Mouse (Mus musculus) urinary bladder, postnatal 25 days (tissue): ENCODE data around the gene Obp2b.
"Not testable (repeated sequence)": the region's sequence is repeated elsewhere in the genome, so short reads cannot be mapped to it uniquely, and the experiment has no call there.

Source experiments
- DNase-seq: peaks from one replicate; pipeline ENCODE4 v3.0.0; 2022; ENCODE audit warnings: low spot score

The Obp2b gene

DNA sequence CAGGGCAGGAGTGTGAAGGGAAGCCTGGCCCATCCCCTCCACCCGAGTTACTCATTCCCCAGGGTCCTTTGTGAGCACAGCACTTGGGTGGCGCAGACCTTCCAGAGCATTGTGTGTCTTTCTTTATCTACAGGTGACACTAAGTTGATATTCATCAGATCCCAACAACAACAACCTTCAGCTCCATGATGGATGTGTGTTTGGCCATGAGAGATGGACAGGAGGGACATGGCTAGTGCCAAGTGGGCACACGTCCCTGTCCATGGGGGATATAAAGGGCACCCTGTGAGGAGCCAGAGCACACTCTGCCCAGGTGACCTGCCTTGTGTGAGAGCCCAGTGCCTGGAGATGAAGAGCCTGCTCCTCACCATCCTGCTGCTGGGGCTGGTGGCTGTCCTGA lies at the start of gene Obp2b:
TSS of gene Obp2b (plus strand) at position 301 of the 400 bp plus-strand sequence.
- DNase-seq, result not testable (repeated sequence)

DNA sequence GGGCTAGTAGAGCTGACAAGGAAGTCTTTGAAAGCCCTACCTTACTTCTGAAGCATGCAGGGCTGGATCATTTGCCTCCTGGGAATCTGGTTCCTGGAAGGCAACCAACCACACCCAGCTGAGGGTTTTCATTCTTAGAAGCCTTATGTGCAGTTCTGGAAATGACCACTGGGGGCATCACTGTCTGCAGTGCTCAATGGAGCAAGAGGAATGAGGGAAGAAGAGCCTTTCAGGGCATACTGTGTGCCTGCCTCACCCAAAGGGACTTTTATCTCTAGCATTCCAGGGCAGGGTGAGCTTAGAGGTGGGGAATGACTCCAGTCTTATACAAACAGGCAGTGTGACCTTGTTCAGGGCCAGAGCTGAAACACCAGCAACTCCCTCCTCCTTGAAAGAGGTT lies 42.2 kb upstream of the Obp2b start:
- DNase-seq, result peak; percentile 72

DNA sequence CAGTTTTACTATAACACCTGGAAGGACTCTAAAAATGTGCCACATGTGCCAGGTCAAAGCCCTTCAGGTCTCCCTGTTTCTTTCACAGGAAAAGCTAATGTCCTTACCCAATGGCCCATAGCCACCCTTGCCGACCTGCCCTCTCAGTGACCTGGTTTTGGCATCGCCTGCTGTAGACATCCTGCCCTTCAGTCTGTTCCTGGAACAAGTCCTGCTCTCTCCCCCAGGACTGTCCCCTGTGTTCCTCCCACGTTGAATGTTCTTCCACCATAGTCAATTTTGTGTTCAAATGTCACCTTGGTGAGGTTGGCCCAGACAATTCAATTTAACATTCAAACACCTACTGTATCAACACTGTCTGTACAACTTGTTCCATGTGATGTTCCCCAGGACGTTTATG lies 39.9 kb upstream of the Obp2b start:
- no peak for DNase-seq

DNA sequence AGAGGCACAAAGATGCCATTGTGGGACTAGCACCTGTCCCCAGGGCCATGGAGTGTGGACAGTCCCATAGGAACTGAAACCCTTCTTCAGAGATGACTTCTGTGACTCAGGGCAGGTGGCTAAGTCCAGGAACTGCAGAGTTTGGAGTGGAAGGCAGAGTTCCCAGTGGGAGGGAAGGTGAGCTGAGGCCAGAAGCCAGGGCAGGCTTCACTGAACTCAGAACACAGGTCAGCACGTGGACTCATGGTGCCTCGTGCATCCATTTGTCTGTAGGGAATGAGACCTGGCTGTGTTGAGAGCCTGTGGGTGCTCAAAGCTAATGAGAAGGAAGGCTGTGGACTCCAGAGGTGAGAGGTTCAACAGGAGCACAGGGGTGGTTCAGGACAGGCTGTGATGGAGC lies 38.1 kb upstream of the Obp2b start:
- DNase-seq, result no peak

DNA sequence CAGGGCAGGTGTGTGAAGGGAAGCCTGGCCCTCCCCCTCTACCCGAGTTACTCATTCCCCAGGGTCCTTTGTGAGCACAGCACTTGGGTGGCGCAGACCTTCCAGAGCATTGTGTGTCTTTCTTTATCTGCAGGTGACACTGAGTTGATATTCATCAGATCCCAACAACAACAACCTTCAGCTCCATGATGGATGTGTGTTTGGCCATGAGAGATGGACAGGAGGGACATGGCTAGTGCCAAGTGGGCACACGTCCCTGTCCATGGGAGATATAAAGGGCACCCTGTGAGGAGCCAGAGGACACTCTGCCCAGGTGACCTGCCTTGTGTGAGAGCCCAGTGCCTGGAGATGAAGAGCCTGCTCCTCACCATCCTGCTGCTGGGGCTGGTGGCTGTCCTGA lies 37.1 kb upstream of the Obp2b start, which contains the start of gene Obp2a:
TSS of gene Obp2a (plus strand) at position 301 of the 400 bp plus-strand sequence.
- DNase-seq, result not testable (repeated sequence)

DNA sequence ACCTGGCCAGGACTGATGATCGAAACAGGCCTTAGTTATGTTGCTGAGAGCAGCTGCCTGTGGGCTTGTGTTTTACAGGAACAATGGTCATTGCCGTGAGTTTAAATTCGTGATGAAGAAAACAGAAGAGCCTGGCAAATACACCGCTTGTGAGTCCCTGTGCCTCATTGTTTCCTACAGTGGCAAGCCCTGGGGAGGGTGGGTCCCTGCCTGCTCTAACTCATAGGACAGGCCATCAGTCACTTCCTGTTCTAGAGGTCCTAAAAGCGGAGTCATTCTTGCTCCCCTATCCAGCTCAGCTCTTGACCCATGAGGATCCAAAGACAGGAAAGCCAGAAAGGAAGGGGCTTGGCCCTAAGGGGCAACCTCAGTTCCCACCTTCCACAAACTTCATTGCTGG lies 35.8 kb upstream of the Obp2b start:
- DNase-seq, result no peak

DNA sequence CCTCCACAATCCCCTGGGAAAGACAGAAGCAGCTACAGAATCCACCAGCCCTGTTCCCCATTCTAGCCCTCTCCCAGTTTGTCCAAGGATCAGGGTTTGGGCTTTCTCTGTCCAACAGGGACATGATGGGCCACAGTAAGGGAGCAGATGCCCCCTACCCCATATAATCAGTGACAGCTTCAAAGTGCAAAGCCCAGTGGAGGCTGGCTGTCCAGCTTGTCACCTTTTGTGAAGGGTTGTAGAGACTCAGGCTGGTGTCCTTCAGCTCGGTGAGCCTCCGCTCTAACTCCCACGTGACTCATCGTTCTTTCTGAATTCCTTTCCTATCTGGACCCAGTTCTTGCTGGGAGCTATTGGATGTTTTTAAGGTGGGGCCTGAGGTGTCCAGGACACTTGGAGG lies 33.1 kb upstream of the Obp2b start:
- DNase-seq, result no peak

DNA sequence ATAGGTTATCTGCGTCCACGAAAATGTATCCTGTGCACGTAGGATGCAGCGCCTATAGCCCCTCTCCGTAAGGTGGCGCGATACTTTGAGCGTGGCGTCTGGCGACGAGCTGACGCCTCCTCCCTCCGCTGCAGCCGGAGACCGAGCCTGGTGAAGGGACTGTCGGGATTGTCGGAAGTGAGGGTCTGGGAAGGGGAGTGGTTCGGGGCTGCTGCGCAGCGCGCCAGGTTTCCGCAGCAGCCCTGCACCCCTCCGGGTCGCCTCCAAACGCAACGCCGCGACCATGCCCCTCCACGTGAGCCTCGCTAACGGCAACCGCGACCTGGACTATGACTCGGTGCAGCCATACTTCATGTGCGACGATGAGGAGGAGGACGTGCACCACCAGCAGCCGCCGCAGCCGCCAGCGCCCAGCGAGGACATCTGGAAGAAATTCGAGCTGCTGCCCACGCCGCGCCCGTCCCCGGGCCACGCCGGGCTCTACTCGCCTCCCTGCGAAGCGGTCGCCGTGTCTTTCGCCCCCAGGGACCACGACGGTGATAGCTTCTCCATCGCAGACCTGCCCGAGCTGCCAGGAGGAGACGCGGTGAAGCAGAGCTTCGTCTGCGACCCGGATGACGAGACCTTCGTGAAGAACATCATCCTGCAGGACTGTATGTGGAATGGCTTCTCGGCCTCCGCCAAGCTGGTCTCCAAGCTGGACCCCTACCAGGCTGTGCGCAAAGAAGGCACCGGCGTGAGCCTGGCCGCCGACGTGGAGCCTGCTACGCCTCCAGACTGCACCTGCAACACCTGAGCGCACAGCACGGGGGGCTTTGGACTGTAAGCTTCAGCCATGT lies 29.9 kb upstream of the Obp2b start, which contains the start of gene Bmyc:
TSS of gene Bmyc (plus strand) at position 97 of the 839 bp plus-strand sequence.
- DNase-seq, result peak; percentile 67

DNA sequence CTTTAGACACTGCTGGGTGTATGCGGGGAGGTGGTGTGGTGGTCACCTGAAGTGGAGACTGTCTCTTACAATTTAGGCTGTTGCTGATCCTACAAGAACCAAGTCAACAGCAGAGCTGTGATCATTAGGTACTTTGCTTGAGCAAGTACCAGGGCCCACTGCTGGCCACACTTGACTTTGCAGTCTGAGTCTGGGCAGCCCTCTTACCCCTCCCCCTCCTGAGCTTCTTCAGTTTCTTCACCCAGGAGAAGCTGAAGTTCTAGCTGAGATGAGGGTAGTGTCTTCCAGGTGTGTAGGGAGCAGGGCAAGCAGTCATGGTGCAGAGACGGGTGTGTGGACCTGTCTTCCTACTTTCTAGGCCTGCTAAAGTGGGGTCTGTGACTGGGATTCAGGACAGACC lies 28.7 kb upstream of the Obp2b start:
- DNase-seq, result peak; percentile 16

DNA sequence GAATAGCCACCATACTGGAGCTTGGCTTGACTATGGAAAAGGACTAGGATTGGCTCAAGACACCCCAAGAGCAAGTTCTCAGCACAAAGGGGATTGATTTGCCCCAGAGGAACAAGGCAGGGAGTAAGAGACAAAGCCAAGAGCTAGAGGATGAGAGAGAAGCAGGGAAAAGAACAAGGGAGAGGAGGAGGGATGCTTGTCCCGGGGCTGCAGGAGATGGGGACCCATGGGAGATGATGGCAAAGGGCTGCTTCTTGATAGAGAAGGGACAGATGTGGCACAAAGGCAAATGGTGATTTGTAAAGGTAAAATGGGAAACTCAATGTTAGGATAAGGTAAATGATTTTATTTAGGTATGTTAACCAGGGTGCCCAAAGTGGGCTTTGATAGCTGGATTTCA lies 27.8 kb upstream of the Obp2b start:
- DNase-seq, result not testable (repeated sequence)

DNA sequence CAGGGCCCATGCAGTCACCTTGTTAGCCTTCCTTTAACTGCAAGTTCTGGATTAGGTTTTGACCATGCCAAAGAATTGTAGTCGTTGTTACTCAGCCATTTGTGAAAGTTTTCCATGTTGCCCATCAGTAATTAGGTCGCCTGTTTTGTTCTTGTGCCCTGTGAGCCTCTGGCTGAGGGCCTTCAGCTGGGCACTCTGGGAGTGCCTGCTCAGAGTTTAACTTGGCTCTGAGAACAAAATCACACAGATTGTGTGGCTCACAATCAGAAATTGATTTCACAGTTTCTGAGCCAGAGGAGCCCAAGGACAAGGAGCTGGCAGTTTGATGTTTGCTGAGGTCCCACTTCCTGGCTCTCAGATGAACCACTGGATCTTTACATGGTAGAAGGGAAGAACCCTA lies 27.0 kb upstream of the Obp2b start:
- DNase-seq, result not testable (repeated sequence)

DNA sequence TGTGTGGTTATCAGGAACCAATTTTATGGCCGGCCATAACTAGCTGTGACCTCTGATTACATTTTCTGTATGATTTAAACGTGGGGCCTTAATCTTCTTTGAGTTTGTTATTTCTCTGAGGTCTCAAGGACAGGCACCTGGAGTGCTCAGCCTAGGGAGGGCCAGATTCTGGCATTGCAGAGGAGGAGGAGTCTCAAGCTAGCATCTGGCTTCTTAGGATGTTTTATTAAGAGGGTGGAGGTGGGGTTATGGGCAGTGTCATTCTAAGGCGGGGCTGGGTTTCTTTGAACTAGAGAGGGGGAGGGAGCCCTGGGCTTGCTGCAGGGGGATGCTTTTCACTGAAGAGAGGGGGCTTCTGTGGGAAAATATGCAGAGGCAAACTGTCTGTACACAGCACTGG lies 25.2 kb upstream of the Obp2b start:
- not testable (repeated sequence) for DNase-seq

DNA sequence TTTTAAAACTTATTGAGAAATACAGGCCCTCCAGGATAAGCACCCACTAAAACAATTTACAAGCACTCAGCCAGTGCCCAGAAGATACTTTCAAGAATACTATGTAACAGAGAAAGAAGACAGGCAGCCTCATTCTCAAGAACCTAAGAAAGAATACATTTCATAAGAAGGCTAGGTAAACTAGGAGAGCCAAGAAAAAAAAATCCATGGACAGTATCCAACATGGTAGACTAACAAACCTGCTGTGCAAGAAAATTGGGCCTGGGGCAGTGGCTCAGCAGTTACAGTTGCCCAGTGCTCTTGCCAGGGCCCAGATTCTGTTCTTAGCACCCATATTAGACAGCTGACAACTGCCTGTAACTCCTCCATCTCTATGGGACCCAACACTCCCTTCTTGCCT lies 19.6 kb upstream of the Obp2b start:
- DNase-seq, result no peak

DNA sequence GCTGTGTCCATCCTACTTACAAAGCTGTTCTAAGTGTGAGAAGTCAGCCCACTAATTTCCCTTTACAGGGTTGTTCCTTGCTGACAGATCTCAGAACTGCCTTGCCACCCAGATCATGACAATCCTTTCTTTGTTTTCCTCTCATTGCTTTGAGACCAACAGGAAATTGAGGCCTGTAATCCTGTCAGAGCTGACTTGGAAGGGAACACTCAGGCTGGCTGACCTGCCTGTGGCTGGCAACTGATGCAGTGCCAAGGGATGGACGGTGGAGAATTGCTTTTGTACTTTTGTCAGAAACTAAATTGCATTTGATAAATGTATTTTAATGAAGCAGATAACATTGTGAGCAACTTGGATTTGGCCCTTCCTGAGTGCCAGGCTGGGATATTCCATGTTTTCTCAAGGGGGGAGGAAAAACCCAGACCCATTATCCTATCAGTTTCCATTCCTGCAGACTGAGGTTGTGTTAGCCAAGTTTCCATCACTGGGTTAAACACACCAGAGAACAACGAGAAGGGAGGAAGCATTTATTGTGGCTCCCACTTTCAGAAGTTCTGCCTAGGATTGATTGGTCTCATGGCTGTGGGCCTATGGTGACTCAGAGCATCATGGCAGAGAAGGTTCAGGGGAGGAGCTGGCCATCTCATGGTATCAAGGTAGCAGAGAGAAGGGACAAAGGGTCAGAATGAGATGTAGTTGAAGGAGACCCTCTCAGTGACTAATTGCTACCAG lies 3.4 kb upstream of the Obp2b start:
- no peak for DNase-seq

DNA sequence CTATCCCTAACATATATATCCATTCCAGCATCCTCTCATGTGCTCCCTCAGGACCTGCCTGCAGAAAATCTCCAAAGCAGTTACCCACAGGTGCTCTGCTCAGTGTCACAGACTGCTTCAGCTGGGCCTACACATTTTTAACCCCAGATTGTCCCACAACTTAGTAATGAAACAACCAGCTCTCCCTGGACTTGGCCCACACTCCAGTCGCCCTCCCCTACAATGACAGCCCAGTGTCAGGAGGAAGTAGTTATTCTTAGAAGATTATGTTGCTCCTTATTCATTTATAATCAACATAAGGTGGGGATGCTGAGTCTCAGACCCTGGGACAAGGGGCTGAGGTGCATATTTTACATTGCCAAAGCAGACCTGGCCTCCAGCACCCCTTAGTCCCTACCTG lies 4.9 kb downstream of the Obp2b start:
- DNase-seq, result no peak

DNA sequence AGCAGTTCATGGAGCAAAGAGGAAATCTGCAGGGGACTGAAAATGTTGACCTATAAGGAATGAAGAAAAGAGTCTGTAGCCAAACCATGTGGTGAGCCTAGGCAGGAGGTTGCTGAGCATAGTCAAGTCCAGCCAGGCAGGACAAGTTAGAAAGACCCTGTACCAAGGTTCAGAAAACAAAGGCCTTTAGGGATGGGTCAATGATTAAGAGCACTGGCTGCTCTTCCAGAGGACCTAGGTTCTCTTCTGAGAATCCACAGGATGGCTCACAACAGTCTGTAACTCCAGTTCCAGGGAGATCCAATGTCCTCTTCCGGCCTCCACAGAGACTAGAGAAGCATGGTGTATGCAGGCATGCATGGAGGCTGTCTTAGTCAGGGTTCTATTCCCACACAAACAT lies 17.4 kb downstream of the Obp2b start:
- DNase-seq, result no peak

DNA sequence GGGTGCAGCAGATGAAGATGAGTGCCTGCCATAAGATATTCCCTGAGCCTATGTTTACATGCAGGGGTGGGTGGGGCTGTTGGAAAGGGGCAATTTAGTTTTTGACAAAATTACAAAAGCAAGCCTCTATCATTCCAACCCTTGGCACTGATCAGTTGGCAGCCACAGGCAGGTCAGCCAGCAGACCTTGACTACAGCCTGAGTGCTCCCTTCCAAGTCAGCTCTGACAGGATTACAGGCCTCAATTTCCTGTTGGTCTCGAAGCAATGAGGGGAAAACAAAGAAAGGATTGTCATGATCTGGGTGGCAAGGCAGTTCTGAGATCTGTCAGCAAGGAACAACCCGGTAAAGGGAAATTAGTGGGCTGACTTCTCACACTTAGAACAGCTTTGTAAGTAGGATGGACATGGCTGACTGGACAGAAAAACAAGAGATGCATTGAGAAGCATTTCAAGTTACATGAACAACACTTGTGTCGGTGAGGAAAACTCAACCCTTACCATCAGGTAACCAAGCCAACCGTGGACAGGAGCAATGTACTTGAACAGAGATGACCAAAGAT lies 21.3 kb downstream of the Obp2b start:
- no peak for DNase-seq

DNA sequence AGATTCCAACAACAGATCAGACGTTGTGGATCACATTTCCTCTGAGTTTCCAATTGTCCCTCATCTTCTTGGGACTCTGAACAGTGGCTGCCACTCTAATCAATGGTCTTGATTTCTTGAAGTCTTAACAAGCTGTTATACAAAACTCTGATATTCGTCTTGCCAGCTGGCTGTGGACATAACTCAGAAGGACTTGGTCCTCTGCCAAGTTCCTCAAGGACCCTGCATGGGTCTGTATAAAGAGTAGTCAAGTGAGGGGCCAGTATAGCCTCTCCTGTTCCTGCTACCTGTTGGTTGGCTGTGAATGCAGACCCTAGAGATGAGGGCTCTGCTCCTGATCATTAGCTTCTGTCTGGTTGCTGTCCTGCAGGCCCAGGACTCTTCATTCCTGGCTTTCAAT lies 28.5 kb downstream of the Obp2b start, which contains the start of gene Lcn3:
TSS of gene Lcn3 (plus strand) at position 301 of the 400 bp plus-strand sequence.
- DNase-seq, result no peak

DNA sequence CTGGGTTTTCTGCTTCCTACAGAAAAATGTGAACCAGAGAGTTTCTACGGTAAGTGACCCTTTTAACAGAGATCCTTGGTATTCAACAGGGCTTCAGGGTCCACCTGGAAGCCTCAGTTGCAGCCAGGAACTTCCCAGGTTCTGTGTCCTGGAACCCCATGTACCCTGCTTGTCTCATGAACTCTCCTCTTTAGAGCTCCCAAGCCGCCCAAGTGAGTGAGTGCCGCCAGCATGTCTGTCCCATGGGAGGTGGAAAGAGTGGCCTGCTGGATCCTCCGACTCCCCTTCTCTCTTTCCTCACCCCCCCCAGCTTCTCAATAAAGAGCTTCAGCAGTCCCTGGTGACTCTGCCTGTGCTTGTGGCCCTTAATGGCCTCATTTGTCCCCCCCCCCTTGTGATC lies 31.0 kb downstream of the Obp2b start:
- DNase-seq, result no peak

DNA sequence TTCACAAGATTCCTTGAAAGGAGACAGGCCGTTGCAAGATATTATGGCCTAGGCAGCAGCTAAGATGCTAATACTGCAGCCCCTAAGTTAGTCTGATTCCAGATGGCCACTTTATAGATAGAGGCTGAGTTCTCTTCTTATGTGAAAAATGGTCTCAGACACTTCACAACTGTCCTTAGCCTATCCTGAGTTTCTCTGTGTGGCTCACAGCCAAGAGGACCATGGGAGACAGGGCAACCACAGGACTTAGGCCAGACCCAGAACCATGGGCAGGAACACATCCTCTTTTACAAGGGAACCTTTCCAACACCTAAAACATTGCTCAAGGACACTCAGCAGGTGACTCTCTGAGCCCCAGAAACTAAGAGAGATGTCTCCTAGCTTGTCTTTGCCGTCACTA lies 36.7 kb downstream of the Obp2b start:
- DNase-seq, result no peak

DNA sequence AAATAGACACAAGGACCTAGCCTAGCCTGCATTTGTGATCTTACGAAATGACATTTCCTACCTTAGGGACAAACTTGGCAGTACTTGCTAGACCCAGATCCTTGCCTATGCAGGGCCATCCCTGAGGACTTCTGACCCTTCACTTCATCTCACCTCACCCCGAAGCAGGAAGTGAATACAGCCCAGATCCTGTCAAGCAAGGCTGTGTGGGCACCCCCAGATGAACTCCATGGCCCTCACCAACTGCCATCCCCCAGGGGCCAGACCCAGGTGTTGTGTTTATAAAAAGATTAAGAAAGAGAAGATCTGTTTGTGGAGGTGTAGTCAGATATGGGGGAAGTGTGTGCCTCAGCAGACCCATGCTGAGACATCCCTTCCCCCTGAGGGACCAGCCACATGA lies 37.8 kb downstream of the Obp2b start:
- no peak for DNase-seq

DNA sequence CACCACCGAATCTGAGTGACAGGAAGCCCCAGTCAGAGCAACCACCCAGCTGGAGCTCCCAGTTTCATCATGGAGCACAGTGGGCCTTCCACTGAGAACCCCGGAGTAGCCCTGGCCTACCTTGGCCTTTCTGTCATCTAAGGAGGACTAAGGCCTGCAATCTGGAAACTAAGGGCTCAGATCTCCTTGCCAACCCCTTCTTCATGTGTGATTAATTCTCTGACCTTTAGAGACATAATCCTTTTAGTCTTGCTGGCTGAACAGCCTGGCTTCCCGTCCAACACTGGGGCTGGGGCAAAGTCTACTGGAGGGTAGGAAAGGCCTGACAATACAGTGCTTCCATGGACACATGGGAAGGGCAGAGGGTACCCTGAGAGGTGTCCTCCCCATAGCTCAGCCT lies 39.2 kb downstream of the Obp2b start:
- DNase-seq, result no peak

DNA sequence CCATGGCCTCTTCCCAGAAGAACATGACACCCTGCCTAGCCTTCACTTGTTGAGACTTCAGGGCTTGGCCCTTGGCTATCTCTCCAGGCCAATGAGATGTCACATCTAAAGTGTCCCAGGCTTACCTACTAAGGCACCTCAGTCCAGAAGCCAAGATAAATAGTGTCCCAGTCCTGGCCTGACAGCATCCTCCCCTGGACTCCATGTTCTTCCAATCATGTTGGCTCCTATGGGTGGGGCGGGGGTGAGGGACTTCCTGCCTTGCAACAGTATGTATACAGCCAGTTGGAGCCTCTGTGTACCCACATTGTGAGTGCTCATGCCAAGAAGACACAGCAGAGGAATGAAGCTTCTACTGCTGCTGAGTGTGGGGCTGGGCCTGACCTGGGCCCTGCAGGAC lies 39.9 kb downstream of the Obp2b start, which contains the start of gene Lcn11:
TSS of gene Lcn11 (plus strand) at position 301 of the 400 bp plus-strand sequence.
- DNase-seq, result no peak
